Comparison of ENCODE assay signal across 9 mouse cellular contexts in the genomic region with DNA sequence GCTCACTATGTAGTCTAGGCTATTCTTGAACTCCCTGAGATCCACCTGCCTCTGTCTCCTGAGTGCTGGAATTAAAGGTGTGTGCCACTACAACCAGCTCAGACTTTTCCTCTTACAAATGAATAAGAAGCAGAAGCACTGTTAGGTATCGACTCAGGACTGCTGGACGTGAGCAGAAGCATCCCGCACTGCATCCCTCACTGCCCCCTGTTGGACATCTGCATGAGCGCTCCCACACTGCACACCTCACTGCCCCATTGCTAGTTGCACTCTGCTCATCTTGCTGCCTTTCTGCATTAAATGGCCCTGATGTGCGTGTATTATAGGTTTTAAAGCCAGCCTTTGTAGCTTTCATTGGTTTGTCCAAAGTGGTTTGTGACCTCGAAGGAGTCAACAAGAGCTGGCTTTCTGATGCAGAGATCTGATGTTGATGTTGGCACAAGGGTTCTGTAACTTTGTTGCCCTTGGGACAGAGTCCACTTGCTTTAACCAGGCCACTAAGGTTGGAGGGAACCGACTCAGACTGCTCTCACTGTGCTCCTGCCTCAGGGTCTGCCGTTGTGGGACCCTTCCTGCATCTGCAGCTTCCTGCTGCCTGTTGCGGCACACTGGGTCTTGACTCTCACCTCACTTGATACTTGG. TPM values are rescaled to one million over a fixed set of nuclear protein-coding genes. Genes with fewer than 3 reads are reported as not detected.
A peak's percentile ranks its signal among the peaks of the same experiment; 100 is the strongest.
DNase-seq lines count a peak whose midpoint lies in the region; ATAC-seq and TF ChIP-seq lines count a peak whose summit lies in the region.
"Had no signal": no experiment of that assay in that cellular context is flagged by ENCODE, and none has a peak within 500 bp of the region (broad histone marks: within the 10 kb centered on the region; RNA-seq: fewer than 3 reads in every experiment).

No protein-coding gene starts in this region.

- peak; percentile 67 for TF ChIP-seq CTCF in lung, embryonic 14.5 days (IDR thresholded peaks at IDR 0.05; ENCODE audit: low read depth)

- no peak overlapping the region for H3K9ac ChIP-seq in lung, embryonic 14.5 days

- no peak overlapping the region for H3K4me3 ChIP-seq in lung, embryonic 14.5 days (ENCODE audit: low read depth, low read length)

- H3K9me3 ChIP-seq in lung, embryonic 14.5 days (ENCODE audit: low read depth, low read length) = no peaks in the 10 kb centered on the region

- peaks cover 6% of the 10 kb centered on the region; the same call in 1 of the 2 replicates for H3K4me1 ChIP-seq in lung, embryonic 14.5 days (ENCODE audit: insufficient read depth)

- DNase-seq in embryo, embryonic 10.5 days (ENCODE audit: low spot score) = peak; percentile 51
- no peak for DNase-seq in embryo, embryonic 11 days
- DNase-seq in lung, embryonic 14.5 days = peak; percentile 34
- no peak for DNase-seq in lung, postnatal 4 days
- peak; percentile 60 for DNase-seq in adipocyte (ENCODE audit: low spot score)
- no peak for DNase-seq in thymus, postnatal 0 days (ENCODE audit: low spot score)
- DNase-seq in left cerebral cortex, postnatal 25 days (ENCODE audit: low spot score in 2 of 2) = no peak

- ATAC-seq in lung, embryonic 14.5 days (ENCODE audit: insufficient read depth) = no peak
- ATAC-seq in megakaryocyte progenitor cell, adult 5-6 weeks (replicated peaks; ENCODE audit: poor library complexity) = peak; percentile 45
- ATAC-seq: Patski had no signal

- intact Hi-C loops in left cerebral cortex, postnatal 25 days (cut with DNase I) = no loop called here

- 65% methylated on average over 9 of the region's 9 CpGs for WGBS in lung, embryonic 14.5 days

- H3K4me2 ChIP-seq in lung, embryonic 14.5 days = no peak overlapping the region

- no peak overlapping the region for H3K27ac ChIP-seq in lung, embryonic 14.5 days (ENCODE audit: low read depth)

- no peaks in the 10 kb centered on the region for H3K27me3 ChIP-seq in lung, embryonic 14.5 days (ENCODE audit: insufficient read depth, low read length)
- H3K27me3 ChIP-seq: Patski had no signal

- H3K36me3 ChIP-seq in lung, embryonic 14.5 days (ENCODE audit: insufficient read depth) = peaks cover 50% of the 10 kb centered on the region

RNA-seq across cellular contexts. Expression of gene Atg101, which starts 2.2 kb away (rescaled TPM):
- 59.1 and 64.7 TPM in 2 replicates for polyA plus RNA-seq in lung, embryonic 14.5 days (2014; fragmentation: Nextera tagmentation; extraction: Ambion mirVana)
- total RNA-seq in megakaryocyte progenitor cell, adult 5-6 weeks (2015) = 7.9 and 13.1 TPM in 2 replicates
- 58.6 and 63.5 TPM in 2 replicates for total RNA-seq in megakaryocyte progenitor cell, adult 5-6 weeks (2017)
- polyA plus RNA-seq in thymus, postnatal 0 days (2015; fragmentation: Nextera tagmentation; extraction: Ambion mirVana) = 95.1 and 103 TPM in 2 replicates
- 10 to 100 TPM; 40.3 to 43.6 TPM for total RNA-seq in left cerebral cortex, postnatal 25 days (2021)

RNA-seq across cellular contexts. Expression of gene 6030408B16Rik, which starts 6.8 kb away (rescaled TPM):
- polyA plus RNA-seq in lung, embryonic 14.5 days (2014; fragmentation: Nextera tagmentation; extraction: Ambion mirVana) = 41.0 and 41.4 TPM in 2 replicates
- total RNA-seq in megakaryocyte progenitor cell, adult 5-6 weeks (2015) = not detected in 2 replicates
- not detected in 2 replicates for total RNA-seq in megakaryocyte progenitor cell, adult 5-6 weeks (2017)
- polyA plus RNA-seq in thymus, postnatal 0 days (2015; fragmentation: Nextera tagmentation; extraction: Ambion mirVana) = 0.22 and 0.40 TPM in 2 replicates
- not detected for total RNA-seq in left cerebral cortex, postnatal 25 days (2021)
- polyA plus RNA-seq: Patski had no signal

RNA-seq across cellular contexts. Expression of gene Nr4a1, which starts 32.2 kb away (rescaled TPM):
- polyA plus RNA-seq in lung, embryonic 14.5 days (2014; fragmentation: Nextera tagmentation; extraction: Ambion mirVana) = 8.8 TPM in 2 replicates
- 6.5 and 11.3 TPM in 2 replicates for total RNA-seq in megakaryocyte progenitor cell, adult 5-6 weeks (2015)
- total RNA-seq in megakaryocyte progenitor cell, adult 5-6 weeks (2017) = 7.1 and 7.9 TPM in 2 replicates
- 24.4 and 27.4 TPM in 2 replicates for polyA plus RNA-seq in thymus, postnatal 0 days (2015; fragmentation: Nextera tagmentation; extraction: Ambion mirVana)
- total RNA-seq in left cerebral cortex, postnatal 25 days (2021) = 100 to 1,000 TPM; 111 to 133 TPM

Comparison
In these comparisons a context has a peak if more than half of its experiments do, and no peak if none do; other contexts are left out.
1. DNase-seq: peak in embryo, embryonic 10.5 days (single experiment), lung, embryonic 14.5 days (single experiment) and adipocyte (single experiment); none in embryo, embryonic 11 days (single experiment), lung, postnatal 4 days (0 of 2), thymus, postnatal 0 days (single experiment) and left cerebral cortex, postnatal 25 days (0 of 2).
2. RNA of gene Nr4a1, which starts 32.2 kb away (total RNA-seq): 111 to 133 TPM in left cerebral cortex, postnatal 25 days; 6.5 to 11.3 TPM in megakaryocyte progenitor cell, adult 5-6 weeks; every median in the first group is over 4 times any median in the second.